Mouse (Mus musculus) heart, embryonic 16.5 days (tissue): ENCODE data around the gene Rnase1. TPM values are rescaled to one million over a fixed set of nuclear protein-coding genes. Genes with fewer than 3 reads are reported as not detected.

ENCODE experiments used
- ATAC-seq: fragments of 200-750 bp; cut with Nextera tagmentation; replicated peaks from 2 replicates; pipeline ENCODE4 v1.8.0; 2017; ENCODE audit warnings: moderate number of reproducible peaks; ENCODE audit not compliant: insufficient read depth, low FRiP score; ENCODE audit errors: extremely low read depth
- H3K27ac ChIP-seq: fragments of 300-500 bp; sonication (generic); 2 replicates; pipeline ENCODE4 v1.5.1; 2014; ENCODE audit warnings: mild to moderate bottlenecking, low read length, control low read depth, moderate library complexity
- H3K27me3 ChIP-seq: fragments of 300-500 bp; sonication (generic); 2 replicates; pipeline ENCODE4 v1.6.1; 2014; ENCODE audit warnings: low read length, mixed read lengths; ENCODE audit not compliant: control insufficient read depth, insufficient read depth
- H3K36me3 ChIP-seq: fragments of 300-500 bp; sonication (generic); 2 replicates; pipeline ENCODE4 v1.6.1; 2014; ENCODE audit not compliant: control insufficient read depth, insufficient read depth
- H3K4me1 ChIP-seq: fragments of 300-500 bp; sonication (generic); 2 replicates; pipeline ENCODE4 v1.6.1; 2014; ENCODE audit warnings: low read length, mixed read lengths; ENCODE audit not compliant: control insufficient read depth, insufficient read depth
- H3K4me2 ChIP-seq: fragments of 300-500 bp; sonication (generic); 2 replicates; pipeline ENCODE4 v1.6.1; 2014; ENCODE audit warnings: low read depth, mild to moderate bottlenecking, control low read depth, low read length
- H3K4me3 ChIP-seq: fragments of 300-500 bp; sonication (generic); 2 replicates; pipeline ENCODE4 v1.5.1; 2014; ENCODE audit warnings: mild to moderate bottlenecking, control low read depth, low read length
- H3K9ac ChIP-seq: fragments of 300-500 bp; sonication (generic); 2 replicates; pipeline ENCODE4 v1.6.1; 2014; ENCODE audit warnings: low read length, control low read depth
- H3K9me3 ChIP-seq: fragments of 300-500 bp; sonication (generic); replicated peaks from 2 replicates; pipeline ENCODE4 v1.6.1; 2016; ENCODE audit warnings: low read length; ENCODE audit not compliant: control insufficient read depth
- WGBS: fragments of 180-500 bp; shearing (Covaris S2); extraction: QIAGEN DNeasy Blood & Tissue Kit; methylation state at CpG from one replicate; pipeline ENCODE4 v1.1.7; 2014; 5-methylcytosine and 5-hydroxymethylcytosine counted together
- polyA plus RNA-seq: library from polyadenylated mRNA; unstranded; fragments of >200 nt; fragmentation: Nextera tagmentation; extraction: Ambion mirVana; gene quantifications from 2 replicates; pipeline ENCODE4 v1.2.1, GENCODE M21; 2015

Rnase1 gene
- polyA plus RNA-seq, 1 experiment from 2014 or later: 0.91 TPM

DNA sequence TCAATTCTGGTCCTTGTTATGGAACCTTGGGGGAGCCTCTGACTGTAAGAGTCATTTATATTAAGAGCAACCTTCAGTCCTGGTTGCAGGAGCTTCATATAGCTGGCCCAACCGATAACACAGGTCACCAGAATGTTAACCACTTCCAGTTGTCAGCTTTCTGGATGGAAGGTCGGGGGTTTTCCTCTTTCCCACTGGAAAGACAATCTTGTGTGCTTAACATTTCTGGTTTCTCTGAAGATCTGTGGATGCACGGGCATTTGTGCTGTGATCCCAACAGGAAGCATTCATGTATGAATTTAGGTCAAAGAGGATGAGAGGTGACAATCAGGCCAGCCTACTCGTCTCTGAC is 17.0 kb downstream of the Rnase1 start:
- Histone ChIP-seq H3K9me3 (0 out of 2 replicates have a peak, but pooled peaks cover 2% of the 10 kb centered on the region), H3K4me1 (peaks cover 4% of the 10 kb centered on the region; the same call in 1 of the 2 replicates), H3K4me3 (no peak overlapping the region), H3K36me3 (no peaks in the 10 kb centered on the region), H3K27me3 (no peaks in the 10 kb centered on the region), H3K9ac (no peak overlapping the region), H3K27ac (no peak overlapping the region), H3K4me2 (no peak overlapping the region)
- WGBS: 52% methylated on average over 4 of the region's 4 CpGs
- ATAC-seq: no peak

DNA sequence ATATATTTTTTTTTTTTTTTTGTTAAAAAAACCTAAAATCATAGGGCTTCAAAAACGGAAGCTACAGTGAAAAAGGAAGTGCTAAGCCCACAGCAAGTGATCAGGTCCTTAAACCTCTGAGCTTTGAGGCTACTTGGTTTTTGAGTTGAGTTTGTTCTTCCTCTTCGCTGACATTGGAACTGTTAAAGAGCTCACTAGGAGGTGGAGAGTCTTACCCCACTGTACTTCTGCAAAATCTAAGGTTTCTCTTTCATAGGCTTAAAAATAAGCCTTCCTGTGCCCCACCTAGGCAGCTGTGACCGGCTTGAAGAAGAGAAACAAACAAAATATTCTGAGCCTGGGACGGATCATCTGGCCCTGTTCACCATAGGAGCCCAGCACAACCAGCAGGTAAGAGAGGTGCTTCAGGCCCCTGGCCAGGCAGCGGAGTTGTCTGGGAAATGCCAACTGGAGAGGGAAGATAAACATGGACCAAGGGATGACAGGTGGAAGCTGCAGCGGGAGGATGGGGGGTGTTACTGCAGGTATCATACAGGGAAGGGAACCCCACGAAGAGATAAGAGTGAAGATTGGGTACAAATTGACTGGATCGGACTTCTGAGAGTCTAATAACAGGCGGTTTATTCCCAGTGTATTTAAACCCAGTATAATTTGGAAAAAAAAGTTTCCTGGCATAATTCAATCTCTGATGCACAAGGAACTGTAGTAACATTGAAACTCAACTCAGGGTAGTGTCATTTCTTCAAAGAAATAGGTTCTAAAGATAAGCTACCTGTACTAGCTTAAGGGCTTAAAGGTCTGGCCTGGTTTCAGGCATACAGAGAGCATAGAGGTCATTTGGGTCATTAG is 17.6 kb downstream of the Rnase1 start:
- WGBS: 69% methylated on average over 9 of the region's 9 CpGs
- H3K4me2 ChIP-seq: no peak overlapping the region
- peaks cover 4% of the 10 kb centered on the region; the same call in 1 of the 2 replicates for H3K4me1 ChIP-seq
- ATAC-seq: no peak
- H3K27ac ChIP-seq: no peak overlapping the region
- 0 out of 2 replicates have a peak, but pooled peaks cover 2% of the 10 kb centered on the region for H3K9me3 ChIP-seq
- H3K36me3 ChIP-seq: no peaks in the 10 kb centered on the region
- H3K27me3 ChIP-seq: no peaks in the 10 kb centered on the region
- H3K4me3 ChIP-seq: no peak overlapping the region
- no peak overlapping the region for H3K9ac ChIP-seq

DNA sequence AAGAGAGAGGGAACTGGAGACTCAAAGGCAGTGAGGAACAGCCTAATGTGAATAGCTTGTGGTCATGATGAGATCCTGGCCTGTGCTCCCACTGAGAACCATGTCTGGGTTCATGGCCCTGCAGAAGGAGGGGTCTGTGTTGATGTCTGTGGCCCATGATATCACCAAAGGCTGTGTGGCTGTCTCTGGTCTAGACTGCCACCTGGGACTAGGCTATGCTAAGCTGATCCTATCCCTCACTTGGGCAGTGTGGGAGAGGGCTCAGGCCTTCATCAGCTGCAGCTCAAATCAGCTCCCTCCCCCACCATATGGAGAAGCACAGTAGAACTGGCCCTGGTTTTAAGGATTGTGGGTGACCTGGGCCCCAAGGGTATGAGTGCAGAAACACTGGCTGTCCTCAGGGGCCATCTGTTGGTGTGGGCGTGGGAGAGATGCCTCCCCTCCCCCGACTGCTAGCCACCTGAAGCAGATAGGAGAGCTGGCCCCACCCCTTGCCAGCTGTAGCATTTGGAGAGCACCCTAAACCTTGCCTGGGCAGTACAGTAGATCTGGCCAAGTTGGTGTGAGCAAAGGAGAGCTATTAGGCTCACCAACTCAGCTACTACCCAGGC is 18.8 kb downstream of the Rnase1 start:
- WGBS: 55% methylated on average over 2 of the region's 2 CpGs
- Histone ChIP-seq H3K27me3 (no peaks in the 10 kb centered on the region), H3K27ac (no peak overlapping the region), H3K4me3 (no peak overlapping the region), H3K36me3 (no peaks in the 10 kb centered on the region), H3K4me1 (peaks cover 4% of the 10 kb centered on the region; the same call in 1 of the 2 replicates), H3K4me2 (no peak overlapping the region), H3K9ac (no peak overlapping the region), H3K9me3 (0 out of 2 replicates have a peak, but pooled peaks cover 2% of the 10 kb centered on the region)
- no peak for ATAC-seq

DNA sequence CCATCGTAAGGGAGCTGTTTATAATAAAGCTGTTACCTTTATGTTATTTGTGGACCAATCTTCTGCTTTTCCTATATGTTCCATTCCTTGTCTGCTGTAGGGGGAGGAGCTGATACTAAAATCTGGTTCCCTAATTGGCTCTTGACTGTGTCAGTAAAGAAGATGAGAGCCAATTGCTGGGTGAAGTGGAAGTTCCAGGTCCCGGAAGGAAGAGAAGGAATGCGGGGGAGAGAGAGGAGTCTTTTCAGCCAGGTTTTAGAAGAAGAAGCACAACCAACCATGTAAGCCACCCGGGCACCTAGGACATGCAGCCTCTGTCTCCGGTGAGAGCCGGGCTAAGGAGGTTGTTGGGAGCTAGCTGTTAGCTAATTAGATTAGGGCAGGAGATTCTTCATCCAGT is 20.9 kb downstream of the Rnase1 start:
- Histone ChIP-seq H3K4me1 (peaks cover 4% of the 10 kb centered on the region; the same call in 1 of the 2 replicates), H3K4me2 (no peak overlapping the region), H3K27ac (no peak overlapping the region), H3K36me3 (no peaks in the 10 kb centered on the region), H3K27me3 (no peaks in the 10 kb centered on the region), H3K9me3 (0 out of 2 replicates have a peak, but pooled peaks cover 2% of the 10 kb centered on the region), H3K4me3 (no peak overlapping the region), H3K9ac (no peak overlapping the region)
- 79% methylated on average over 6 of the region's 6 CpGs for WGBS
- ATAC-seq: no peak

DNA sequence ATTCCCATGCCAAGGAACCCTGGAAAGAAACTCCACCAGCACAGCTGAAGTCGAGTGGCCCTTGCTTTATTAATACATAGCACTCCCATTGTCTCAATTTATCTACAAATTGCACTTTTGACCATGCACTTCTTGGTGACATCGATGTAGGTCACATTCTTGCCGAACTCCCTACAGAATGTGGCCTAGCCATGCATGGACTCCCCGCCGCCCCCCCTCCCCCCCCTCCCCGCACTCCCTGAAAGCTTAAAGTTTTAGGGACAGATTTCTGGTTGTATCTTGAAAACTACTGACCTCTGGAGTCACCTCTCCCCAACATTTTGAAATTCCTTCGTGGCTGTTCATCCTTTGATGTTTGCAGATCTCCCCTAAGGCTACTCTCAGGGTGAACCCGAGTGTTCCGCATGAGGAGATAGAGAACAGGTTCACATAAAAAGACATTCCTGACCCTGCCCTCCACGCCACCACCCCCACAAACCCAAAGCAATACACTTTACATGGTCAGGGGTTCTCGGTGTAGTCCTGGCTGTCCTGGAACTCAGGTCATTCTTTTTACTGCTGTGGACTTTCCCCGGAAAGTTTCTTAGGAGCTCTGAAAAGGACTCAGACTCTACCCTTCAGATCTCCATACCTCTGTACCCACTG is 32.5 kb downstream of the Rnase1 start, which contains the start of gene Eddm3b:
TSS of gene Eddm3b (plus strand) at position 511 of the 645 bp plus-strand sequence.
- no peaks in the 10 kb centered on the region for H3K27me3 ChIP-seq
- no peak within 1 kb of the TSS for H3K4me3 ChIP-seq
- no peak for ATAC-seq
- H3K9ac ChIP-seq: no peak within 1 kb of the TSS
- H3K27ac ChIP-seq: no peak within 1 kb of the TSS
- no peak within 1 kb of the TSS for H3K4me2 ChIP-seq
- H3K36me3 ChIP-seq: no peaks in the 10 kb centered on the region
- 47% methylated on average over 12 of the region's 12 CpGs for WGBS
- 0 out of 2 replicates have a peak, but pooled peaks cover 2% of the 10 kb centered on the region for H3K4me1 ChIP-seq
- peaks cover 6% of the 10 kb centered on the region; the same call in 1 of the 2 replicates for H3K9me3 ChIP-seq

DNA sequence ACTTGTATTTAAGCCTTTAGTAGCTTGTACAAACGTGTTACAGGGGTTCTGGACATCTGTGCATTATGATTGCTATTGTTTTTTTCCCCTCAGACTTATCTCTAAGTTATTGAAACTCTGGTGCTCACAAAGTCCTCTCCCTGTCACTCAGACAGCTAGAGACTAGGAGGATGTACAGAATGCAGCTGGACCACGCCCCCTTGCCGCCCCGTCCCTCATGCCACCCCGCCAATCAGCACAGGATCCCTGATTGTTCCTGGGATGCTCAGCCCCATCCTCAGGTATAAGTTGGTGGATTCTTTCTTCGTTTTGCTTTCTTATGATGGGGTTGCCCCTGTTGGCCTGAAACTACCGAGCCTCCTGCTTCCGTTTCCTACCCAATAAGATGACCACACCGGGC is 33.1 kb downstream of the Rnase1 start:
- Histone ChIP-seq H3K27ac (no peak overlapping the region), H3K4me2 (no peak overlapping the region), H3K4me3 (no peak overlapping the region), H3K4me1 (0 out of 2 replicates have a peak, but pooled peaks cover 2% of the 10 kb centered on the region), H3K27me3 (no peaks in the 10 kb centered on the region), H3K9me3 (peaks cover 6% of the 10 kb centered on the region; the same call in 1 of the 2 replicates), H3K9ac (no peak overlapping the region), H3K36me3 (no peaks in the 10 kb centered on the region)
- ATAC-seq: no peak
- 45% methylated on average over 9 of the region's 9 CpGs for WGBS

DNA sequence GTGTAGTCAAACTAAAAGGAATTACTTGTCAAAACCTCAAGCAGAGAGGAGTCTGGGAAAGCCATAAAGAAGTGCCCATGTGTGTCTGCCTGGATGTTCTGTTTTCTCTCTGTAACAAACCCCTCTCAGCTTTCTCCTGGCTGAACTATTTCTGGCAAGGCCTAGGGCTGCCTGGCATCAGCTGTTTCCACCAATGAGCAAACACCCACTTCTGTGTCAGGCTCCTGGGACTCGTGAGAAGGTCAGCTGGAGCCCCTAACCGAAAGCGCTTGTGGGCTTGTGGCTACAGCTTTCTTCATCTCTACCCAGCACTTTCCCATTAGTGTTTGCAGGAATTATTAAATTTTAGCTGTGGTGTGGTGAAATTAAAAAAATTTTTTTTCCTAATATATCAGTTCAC is 34.6 kb downstream of the Rnase1 start:
- H3K27me3 ChIP-seq: no peaks in the 10 kb centered on the region
- no peak overlapping the region for H3K9ac ChIP-seq
- peak overlapping the region; percentile 58 for H3K27ac ChIP-seq
- WGBS: 20% methylated on average over 3 of the region's 3 CpGs
- no peak overlapping the region for H3K4me3 ChIP-seq
- H3K36me3 ChIP-seq: no peaks in the 10 kb centered on the region
- 0 out of 2 replicates have a peak, but pooled peaks cover 6% of the 10 kb centered on the region for H3K9me3 ChIP-seq
- 0 out of 2 replicates have a peak, but pooled peaks cover 2% of the 10 kb centered on the region for H3K4me1 ChIP-seq
- H3K4me2 ChIP-seq: no peak overlapping the region
- ATAC-seq: peak; percentile 86

DNA sequence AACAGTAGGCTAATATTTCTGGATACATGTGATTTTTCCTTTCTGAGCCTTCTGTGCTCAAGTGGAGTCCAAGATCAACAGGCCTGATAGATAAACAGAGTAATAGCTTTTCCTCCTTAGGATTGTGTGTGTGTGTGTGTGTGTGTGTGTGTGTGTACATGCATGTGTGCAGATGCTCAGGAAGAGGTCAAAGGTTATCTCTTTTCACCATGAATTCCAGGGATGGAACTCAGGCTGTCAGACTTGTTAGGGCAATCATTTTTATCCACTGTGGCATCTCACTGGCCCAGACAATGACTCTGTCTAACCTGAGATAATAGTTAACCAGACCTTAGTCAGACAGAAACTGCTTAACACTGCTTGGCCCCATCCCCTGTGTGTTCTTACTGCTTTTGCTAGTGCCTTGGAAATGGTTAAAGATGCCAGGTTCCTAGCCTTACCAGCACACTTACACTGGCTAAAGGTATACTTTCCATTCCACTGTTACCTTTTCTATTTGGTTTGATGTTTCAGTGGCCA is 40.1 kb downstream of the Rnase1 start:
- 0 out of 2 replicates have a peak, but pooled peaks cover 6% of the 10 kb centered on the region for H3K9me3 ChIP-seq

More for the DNA sequence above, 40.1 kb downstream of the Rnase1 start:
- H3K4me1 ChIP-seq: no peaks in the 10 kb centered on the region
- no peak overlapping the region for H3K4me3 ChIP-seq
- no peaks in the 10 kb centered on the region for H3K36me3 ChIP-seq
- no peak overlapping the region for H3K27ac ChIP-seq
- H3K27me3 ChIP-seq: no peaks in the 10 kb centered on the region
- H3K4me2 ChIP-seq: no peak overlapping the region
- H3K9ac ChIP-seq: no peak overlapping the region
- ATAC-seq: no peak
